Mouse (Mus musculus) mammary gland, adult 2 months (tissue): Measurements from ENCODE around the gene Ift80. TPM values are rescaled to one million over a fixed set of nuclear protein-coding genes. Genes with fewer than 3 reads are reported as not detected.

ENCODE experiments used
- polyA plus RNA-seq: library from polyadenylated mRNA; depleted of rRNA; stranded (reverse); fragments of >200 nt; gene quantifications from 2 replicates; pipeline ENCODE4 v1.2.3, GENCODE M21; 2012; ENCODE audit warnings: low replicate concordance; rRNA removed

The Ift80 gene
- 2.3 and 3.5 TPM in 2 replicates for polyA plus RNA-seq

GRCm38 (mm10) chr3:69004437-69005337 is at the start of gene Ift80, which contains the start of gene Smc4:
Gene Ift80, minus strand, starts transcription at chr3:69004570.
Gene Smc4, plus strand, starts transcription at chr3:69004738.

GRCm38 (mm10) chr3:69044645-69045399 is 40.5 kb upstream of the Ift80 start, which contains the start of gene Trim59:
Gene Trim59, minus strand, starts transcription at chr3:69044755.

GRCm38 (mm10) chr3:68869211-68869690 is 135.1 kb downstream of the Ift80 start, which contains the start of gene 1110032F04Rik:
Gene 1110032F04Rik, plus strand, starts transcription at chr3:68869586.

Other genes starting within 250 kb of the Ift80 start
- gene 1110032F04Rik, start 135.0 kb downstream of the Ift80 start, polyA plus RNA-seq: 0.78 and 4.5 TPM in 2 replicates
- 2.5 and 12.6 TPM in 2 replicates for gene Smc4, start 168 bp upstream of the Ift80 start, polyA plus RNA-seq
- 1.5 and 1.9 TPM in 2 replicates for gene Trim59, start 40.2 kb upstream of the Ift80 start, polyA plus RNA-seq
- gene Kpna4, start 122.5 kb upstream of the Ift80 start, polyA plus RNA-seq: 9.8 and 18.7 TPM in 2 replicates
- gene Arl14, start 217.8 kb upstream of the Ift80 start, polyA plus RNA-seq: not detected in 2 replicates